Mouse (Mus musculus): Measurements from ENCODE around the gene Gpr87. TPM values are rescaled to one million over a fixed set of nuclear protein-coding genes. Genes with fewer than 3 reads are reported as not detected.
A peak's percentile ranks its signal among the peaks of the same experiment; 100 is the strongest.

The Gpr87 gene
- polyA plus RNA-seq, 1 experiment: not detected

GRCm38 (mm10) chr3:59211784-59212183 lies 16.9 kb upstream of the Gpr87 start:
- H3ac ChIP-seq (ENCODE audit: control insufficient read depth, insufficient read length, low read depth): no peak overlapping the region
- no peaks in the 10 kb centered on the region for H3K79me3 ChIP-seq (ENCODE audit: low read depth)
- TF ChIP-seq FOSL1 (IDR thresholded peaks at IDR 0.05; ENCODE audit: insufficient read depth, low read length, poor library complexity, severe bottlenecking) (no peak), MAX (IDR thresholded peaks at IDR 0.05) (no peak), MYOD1 (IDR thresholded peaks at IDR 0.05; ENCODE audit: control insufficient read depth, insufficient read length, low read depth) (no peak), MYOG (IDR thresholded peaks at IDR 0.05; ENCODE audit: control insufficient read depth, extremely low read depth, insufficient read length) (no peak), CTCF (IDR thresholded peaks at IDR 0.05; ENCODE audit: control insufficient read depth, insufficient read depth, insufficient read length) (no peak), USF1 (IDR thresholded peaks at IDR 0.05; ENCODE audit: low read depth) (no peak), CEBPB (IDR thresholded peaks at IDR 0.05; ENCODE audit: low read depth) (no peak)
- no peak overlapping the region for H3K4me3 ChIP-seq (ENCODE audit: insufficient read depth, poor library complexity, severe bottlenecking)
- H3K27me3 ChIP-seq (ENCODE audit: control insufficient read depth, insufficient read depth, insufficient read length): no peaks in the 10 kb centered on the region
- no peaks in the 10 kb centered on the region for H3K36me3 ChIP-seq (ENCODE audit: control insufficient read depth, insufficient read depth)
- no peaks in the 10 kb centered on the region for H3K79me2 ChIP-seq (ENCODE audit: control insufficient read depth, insufficient read depth)

DNA sequence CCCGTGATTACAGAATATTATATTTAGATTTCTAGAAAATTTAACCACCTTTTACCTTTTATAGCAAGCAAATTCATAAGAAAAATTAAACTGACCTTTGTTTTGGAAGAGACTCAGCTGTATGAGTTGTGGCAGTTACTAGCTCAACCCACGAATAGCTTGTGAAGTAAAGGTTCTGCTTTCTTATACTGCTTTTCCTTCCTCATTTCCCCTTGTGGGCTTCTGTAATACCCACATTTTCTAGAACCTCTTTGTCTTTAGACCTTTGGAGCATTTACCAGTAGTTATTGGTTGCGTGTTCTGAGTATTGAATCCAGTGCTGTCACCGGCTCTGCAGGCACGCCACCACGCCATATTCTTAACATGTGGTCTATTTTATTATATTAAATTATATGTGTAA lies 15.8 kb upstream of the Gpr87 start, which contains the start of gene P2ry13:
TSS of gene P2ry13 (minus strand) at position 156 of the 400 bp plus-strand sequence.
- Histone ChIP-seq H3K36me3 (ENCODE audit: control insufficient read depth, insufficient read depth) (no peaks in the 10 kb centered on the region), H3K4me3 (ENCODE audit: insufficient read depth, poor library complexity, severe bottlenecking) (no peak within 1 kb of the TSS), H3K79me2 (ENCODE audit: control insufficient read depth, insufficient read depth) (no peaks in the 10 kb centered on the region), H3K27me3 (ENCODE audit: control insufficient read depth, insufficient read depth, insufficient read length) (no peaks in the 10 kb centered on the region), H3K79me3 (ENCODE audit: low read depth) (no peaks in the 10 kb centered on the region), H3ac (ENCODE audit: control insufficient read depth, insufficient read length, low read depth) (no peak within 1 kb of the TSS)
- TF ChIP-seq FOSL1 (IDR thresholded peaks at IDR 0.05; ENCODE audit: insufficient read depth, low read length, poor library complexity, severe bottlenecking) (no peak), USF1 (IDR thresholded peaks at IDR 0.05; ENCODE audit: low read depth) (no peak), CEBPB (IDR thresholded peaks at IDR 0.05; ENCODE audit: low read depth) (no peak), MYOG (IDR thresholded peaks at IDR 0.05; ENCODE audit: control insufficient read depth, extremely low read depth, insufficient read length) (no peak), MAX (IDR thresholded peaks at IDR 0.05) (no peak), MYOD1 (IDR thresholded peaks at IDR 0.05; ENCODE audit: control insufficient read depth, insufficient read length, low read depth) (no peak), CTCF (IDR thresholded peaks at IDR 0.05; ENCODE audit: control insufficient read depth, insufficient read depth, insufficient read length) (no peak)

GRCm38 (mm10) chr3:59210089-59210488 lies 15.2 kb upstream of the Gpr87 start:
- Histone ChIP-seq H3K4me3 (ENCODE audit: insufficient read depth, poor library complexity, severe bottlenecking) (no peak overlapping the region), H3K79me2 (ENCODE audit: control insufficient read depth, insufficient read depth) (no peaks in the 10 kb centered on the region), H3K79me3 (ENCODE audit: low read depth) (no peaks in the 10 kb centered on the region), H3K27me3 (ENCODE audit: control insufficient read depth, insufficient read depth, insufficient read length) (no peaks in the 10 kb centered on the region), H3ac (ENCODE audit: control insufficient read depth, insufficient read length, low read depth) (no peak overlapping the region), H3K36me3 (ENCODE audit: control insufficient read depth, insufficient read depth) (no peaks in the 10 kb centered on the region)
- no peak for TF ChIP-seq CEBPB (IDR thresholded peaks at IDR 0.05; ENCODE audit: low read depth)
- TF ChIP-seq CTCF (IDR thresholded peaks at IDR 0.05; ENCODE audit: control insufficient read depth, insufficient read depth, insufficient read length): no peak
- TF ChIP-seq MYOG (IDR thresholded peaks at IDR 0.05; ENCODE audit: control insufficient read depth, extremely low read depth, insufficient read length): no peak
- no peak for TF ChIP-seq USF1 (IDR thresholded peaks at IDR 0.05; ENCODE audit: low read depth)
- TF ChIP-seq MYOD1 (IDR thresholded peaks at IDR 0.05; ENCODE audit: control insufficient read depth, insufficient read length, low read depth): no peak
- TF ChIP-seq MAX (IDR thresholded peaks at IDR 0.05): no peak
- TF ChIP-seq FOSL1 (IDR thresholded peaks at IDR 0.05; ENCODE audit: insufficient read depth, low read length, poor library complexity, severe bottlenecking): no peak

GRCm38 (mm10) chr3:59208650-59209548 lies 14.0 kb upstream of the Gpr87 start:
- no peaks in the 10 kb centered on the region for H3K79me2 ChIP-seq (ENCODE audit: control insufficient read depth, insufficient read depth)
- H3K79me3 ChIP-seq (ENCODE audit: low read depth): no peaks in the 10 kb centered on the region
- H3K4me3 ChIP-seq (ENCODE audit: insufficient read depth, poor library complexity, severe bottlenecking): no peak overlapping the region
- TF ChIP-seq USF1 (IDR thresholded peaks at IDR 0.05; ENCODE audit: low read depth) (no peak), MAX (IDR thresholded peaks at IDR 0.05) (no peak), CTCF (IDR thresholded peaks at IDR 0.05; ENCODE audit: control insufficient read depth, insufficient read depth, insufficient read length) (peak; percentile 3), MYOG (IDR thresholded peaks at IDR 0.05; ENCODE audit: control insufficient read depth, extremely low read depth, insufficient read length) (no peak)
- no peaks in the 10 kb centered on the region for H3K36me3 ChIP-seq (ENCODE audit: control insufficient read depth, insufficient read depth)
- no peaks in the 10 kb centered on the region for H3K27me3 ChIP-seq (ENCODE audit: control insufficient read depth, insufficient read depth, insufficient read length)
- no peak overlapping the region for H3ac ChIP-seq (ENCODE audit: control insufficient read depth, insufficient read length, low read depth)

- H3K4me3 ChIP-seq (ENCODE audit: insufficient read depth, poor library complexity, severe bottlenecking): no peak overlapping the region
- H3ac ChIP-seq (ENCODE audit: control insufficient read depth, insufficient read length, low read depth): no peak overlapping the region
- no peaks in the 10 kb centered on the region for H3K27me3 ChIP-seq (ENCODE audit: control insufficient read depth, insufficient read depth, insufficient read length)
- H3K36me3 ChIP-seq (ENCODE audit: control insufficient read depth, insufficient read depth): no peaks in the 10 kb centered on the region
- no peak for TF ChIP-seq FOSL1 (IDR thresholded peaks at IDR 0.05; ENCODE audit: insufficient read depth, low read length, poor library complexity, severe bottlenecking)
- no peak for TF ChIP-seq MYOG (IDR thresholded peaks at IDR 0.05; ENCODE audit: control insufficient read depth, extremely low read depth, insufficient read length)
- no peak for TF ChIP-seq CEBPB (IDR thresholded peaks at IDR 0.05; ENCODE audit: low read depth)
- no peak for TF ChIP-seq USF1 (IDR thresholded peaks at IDR 0.05; ENCODE audit: low read depth)
- no peak for TF ChIP-seq CTCF (IDR thresholded peaks at IDR 0.05; ENCODE audit: control insufficient read depth, insufficient read depth, insufficient read length)
- no peak for TF ChIP-seq MYOD1 (IDR thresholded peaks at IDR 0.05; ENCODE audit: control insufficient read depth, insufficient read length, low read depth)
- no peak for TF ChIP-seq MAX (IDR thresholded peaks at IDR 0.05)
- H3K79me3 ChIP-seq (ENCODE audit: low read depth): no peaks in the 10 kb centered on the region
- no peaks in the 10 kb centered on the region for H3K79me2 ChIP-seq (ENCODE audit: control insufficient read depth, insufficient read depth)
These were observed 11.0 kb upstream of the Gpr87 start for GRCm38 (mm10) chr3:59205941-59206340.

Measured in C2C12 (cell line).